Mouse (Mus musculus): ENCODE measurements around the gene Jaml.

DNA sequence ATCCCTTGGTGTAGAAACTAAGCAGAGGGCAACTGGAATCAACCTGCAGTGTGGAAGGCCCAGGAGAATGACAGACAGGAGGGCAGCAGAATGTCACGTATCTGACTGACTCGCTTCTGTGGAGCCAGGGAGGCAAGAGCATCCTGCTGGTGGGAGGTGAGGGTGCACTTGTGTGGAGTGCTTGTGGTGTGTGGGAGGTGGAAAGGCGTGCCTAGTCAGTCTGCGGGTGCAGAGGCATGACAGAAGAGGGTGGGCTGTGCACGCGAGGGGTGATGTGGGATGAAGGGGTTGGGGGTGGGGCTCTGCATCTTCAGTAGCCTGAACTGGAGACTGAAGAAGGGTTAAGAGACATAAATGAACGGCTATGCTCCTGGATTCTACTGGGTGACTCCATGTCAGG is 74.4 kb downstream of the Jaml start:
- TF ChIP-seq CTCF (IDR thresholded peaks at IDR 0.05; ENCODE audit: borderline replicate concordance, insufficient read depth, low read length) (no peak), POLR2A (IDR thresholded peaks at IDR 0.05; ENCODE audit: low read depth, low read length) (no peak)

All from embryonic fibroblast, embryonic 13.5 days (primary cell).